Mouse (Mus musculus) MEL (cell line): ENCODE measurements around the gene Ucp3. TPM values are rescaled to one million over a fixed set of nuclear protein-coding genes. Genes with fewer than 3 reads are reported as not detected.

Source experiments
- DNase-seq: peaks from one replicate; pipeline ENCODE4 v3.0.0; 2011; ENCODE audit warnings: low read depth, low spot score
- H3K27ac ChIP-seq: 2 replicates; pipeline ENCODE4 v1.5.1; 2012; ENCODE audit warnings: low read depth, mild to moderate bottlenecking, control low read depth, low read length, moderate library complexity; ENCODE audit not compliant: control insufficient read depth
- H3K27me3 ChIP-seq, 2 experiments: fragments of 150-350 bp in 1 of 2; sonication (generic) in 1 of 2; 2 replicates each; pipeline ENCODE4 v1.6.1; 2012; ENCODE audit warnings: low read length in 2 of 2, mild to moderate bottlenecking in 2 of 2, improper control_type of control experiment in 1 of 2, moderate library complexity in 1 of 2; ENCODE audit not compliant: insufficient read depth in 2 of 2, control insufficient read depth in 1 of 2
- H3K36me3 ChIP-seq, 2 experiments: 2 replicates each; pipeline ENCODE4 v1.6.1; 2012 to 2014; ENCODE audit warnings: low read length in 2 of 2, improper control_type of control experiment in 1 of 2, inconsistent platforms in 1 of 2, mild to moderate bottlenecking in 1 of 2; ENCODE audit not compliant: insufficient read depth in 2 of 2, control insufficient read depth in 1 of 2
- H3K4me1 ChIP-seq, 2 experiments: fragments of 150-350 bp in 1 of 2; sonication (generic) in 1 of 2; 2 replicates each; pipeline ENCODE4 v1.6.1; 2012; ENCODE audit warnings: low read length in 2 of 2, improper control_type of control experiment in 1 of 2, mild to moderate bottlenecking in 1 of 2; ENCODE audit not compliant: insufficient read depth in 2 of 2, control insufficient read depth in 1 of 2
- H3K4me3 ChIP-seq, 2 experiments: fragments of 150-350 bp in 1 of 2; sonication (generic) in 1 of 2; 2 replicates each; pipeline ENCODE4 v1.5.1; 2012; ENCODE audit warnings: low read depth in 2 of 2, low read length in 2 of 2, mild to moderate bottlenecking in 2 of 2, moderate library complexity in 2 of 2, control low read depth in 1 of 2, improper control_type of control experiment in 1 of 2; ENCODE audit not compliant: control insufficient read depth in 1 of 2, insufficient read depth in 1 of 2
- H3K79me2 ChIP-seq: 2 replicates; pipeline ENCODE4 v1.6.1; 2012; ENCODE audit warnings: mild to moderate bottlenecking, low read length, moderate library complexity; ENCODE audit not compliant: control insufficient read depth, poor library complexity, insufficient read depth
- H3K9ac ChIP-seq: 2 replicates; pipeline ENCODE4 v1.6.1; 2012; ENCODE audit warnings: low read depth, mild to moderate bottlenecking, control low read depth, low read length, moderate library complexity; ENCODE audit not compliant: control insufficient read depth, poor library complexity, severe bottlenecking
- H3K9me3 ChIP-seq: fragments of 150-350 bp; sonication (generic); replicated peaks from 2 replicates; pipeline ENCODE4 v1.6.1; 2012; ENCODE audit warnings: mild to moderate bottlenecking, low read length, improper control_type of control experiment, moderate library complexity; ENCODE audit not compliant: insufficient read depth
- CHD2 ChIP-seq: IDR thresholded peaks from 2 replicates; pipeline ENCODE4 v1.6.1; 2011; ENCODE audit warnings: low read length, improper control_type of control experiment
- HCFC1 ChIP-seq: IDR thresholded peaks from 2 replicates; pipeline ENCODE4 v1.6.1; 2012; ENCODE audit warnings: low read depth, mild to moderate bottlenecking, inconsistent platforms, low read length, improper control_type of control experiment, moderate library complexity
- MAFK ChIP-seq: IDR thresholded peaks from 2 replicates; pipeline ENCODE4 v1.6.1; 2011; ENCODE audit warnings: low read depth, mild to moderate bottlenecking, low read length, improper control_type of control experiment, borderline replicate concordance
- MAZ ChIP-seq: IDR thresholded peaks from 2 replicates; pipeline ENCODE4 v1.6.1; 2012; ENCODE audit warnings: low read depth, mild to moderate bottlenecking, inconsistent platforms, low read length, improper control_type of control experiment
- MEF2A ChIP-seq: IDR thresholded peaks from 2 replicates; pipeline ENCODE4 v1.6.1; 2014; ENCODE audit warnings: low read depth, mild to moderate bottlenecking, inconsistent platforms, low read length, improper control_type of control experiment; ENCODE audit not compliant: poor library complexity, insufficient replicate concordance, severe bottlenecking; ENCODE audit errors: extremely low read depth
- MYB ChIP-seq: IDR thresholded peaks from 2 replicates; pipeline ENCODE4 v1.6.1; 2011; ENCODE audit warnings: mild to moderate bottlenecking, low read depth, low read length, improper control_type of control experiment
- MYC ChIP-seq: IDR thresholded peaks from 2 replicates; pipeline ENCODE4 v1.6.1; 2011; ENCODE audit warnings: low read depth, mild to moderate bottlenecking, low read length, improper control_type of control experiment, moderate library complexity
- NRF1 ChIP-seq: IDR thresholded peaks from 2 replicates; pipeline ENCODE4 v1.6.1; 2014; ENCODE audit warnings: low read depth, mild to moderate bottlenecking, inconsistent platforms, low read length, improper control_type of control experiment, moderate library complexity; ENCODE audit not compliant: poor library complexity, insufficient read depth, severe bottlenecking
- POLR2AphosphoS5 ChIP-seq: IDR thresholded peaks from 2 replicates; pipeline ENCODE4 v1.6.1; 2012; ENCODE audit warnings: low read depth, borderline replicate concordance, mild to moderate bottlenecking, inconsistent platforms, low read length, moderate library complexity, mixed read lengths
- SIN3A ChIP-seq: IDR thresholded peaks from 2 replicates; pipeline ENCODE4 v1.6.1; 2012; ENCODE audit warnings: low read length, improper control_type of control experiment, inconsistent platforms
- TAL1 ChIP-seq: IDR thresholded peaks from 2 replicates; pipeline ENCODE4 v1.6.1; 2012; ENCODE audit warnings: mild to moderate bottlenecking, inconsistent platforms, low read length, moderate library complexity, mixed read lengths
- TBP ChIP-seq: IDR thresholded peaks from 2 replicates; pipeline ENCODE4 v1.8.0; 2011; ENCODE audit warnings: low read depth, low read length, improper control_type of control experiment
- USF2 ChIP-seq, 2 experiments: IDR thresholded peaks; 2 replicates each; pipeline ENCODE4 v1.6.1; 2011 to 2012; ENCODE audit warnings: improper control_type of control experiment in 2 of 2, low read length in 2 of 2, borderline replicate concordance in 1 of 2, inconsistent platforms in 1 of 2, low read depth in 1 of 2, mild to moderate bottlenecking in 1 of 2; ENCODE audit not compliant: insufficient read depth in 1 of 2
- ZC3H11A ChIP-seq: IDR thresholded peaks from 2 replicates; pipeline ENCODE4 v1.6.1; 2012; ENCODE audit warnings: low read depth, mild to moderate bottlenecking, inconsistent platforms, low read length, improper control_type of control experiment
- ZKSCAN1 ChIP-seq: IDR thresholded peaks from 2 replicates; pipeline ENCODE4 v1.6.1; 2012; ENCODE audit warnings: low read depth, mild to moderate bottlenecking, inconsistent platforms, low read length, improper control_type of control experiment, moderate library complexity
- ZNF384 ChIP-seq: IDR thresholded peaks from 2 replicates; pipeline ENCODE4 v1.6.1; 2012; ENCODE audit warnings: low read depth, mild to moderate bottlenecking, inconsistent platforms, low read length, improper control_type of control experiment
- polyA plus RNA-seq, 2 experiments: library from polyadenylated mRNA; stranded (reverse) in 1 of 2; unstranded in 1 of 2; fragments of >175 nt in 1 of 2; fragments of >200 nt in 1 of 2; gene quantifications; 2 replicates each; pipeline versions ENCODE4 v1.2.1 to v1.2.4; 2012; ENCODE audit warnings: low replicate concordance in 2 of 2, low read depth in 1 of 2; ENCODE audit not compliant: insufficient read length in 2 of 2, insufficient read depth in 1 of 2, missing spikeins in 1 of 2
- total RNA-seq: library from RNA; depleted of rRNA; stranded (reverse); fragments of 300-350 nt; gene quantifications from 2 replicates; pipeline ENCODE4 v1.2.3, GENCODE M21; 2012

The Ucp3 gene
- total and polyA plus RNA-seq, 3 experiments: not detected

- no peaks in the 10 kb centered on the region for H3K27me3 ChIP-seq
- TF ChIP-seq MAZ: no peak
- TF ChIP-seq MYC: no peak
- TF ChIP-seq POLR2AphosphoS5: no peak
- no peak for TF ChIP-seq CHD2
- no peak for TF ChIP-seq ZC3H11A
- TF ChIP-seq USF2 (IDR thresholded peaks at IDR 0.05; ENCODE audit: borderline replicate concordance in 1 of 2, insufficient read depth in 1 of 2, low read depth in 1 of 2, low read length in 2 of 2): no peak
- TF ChIP-seq MEF2A: no peak
- no peak overlapping the region for H3K9ac ChIP-seq
- no peak overlapping the region for H3K4me3 ChIP-seq
- no peaks in the 10 kb centered on the region for H3K9me3 ChIP-seq
- DNase-seq: peak; percentile 17
- H3K36me3 ChIP-seq: peaks cover 0 to 2% of the 10 kb centered on the region in 2 experiments; a peak in 2 of 4 replicates
- no peaks in the 10 kb centered on the region for H3K4me1 ChIP-seq
- no peak overlapping the region for H3K27ac ChIP-seq
- H3K79me2 ChIP-seq: no peaks in the 10 kb centered on the region
These were observed 42.9 kb upstream of the Ucp3 start for GRCm38 (mm10) chr7:100429911-100430310.

GRCm38 (mm10) chr7:100431103-100431502, 41.7 kb upstream of the Ucp3 start:
- H3K27me3 ChIP-seq: no peaks in the 10 kb centered on the region
- no peak for DNase-seq
- TF ChIP-seq TBP (no peak), MYB (no peak), HCFC1 (no peak), ZNF384 (no peak), SIN3A (no peak), USF2 (IDR thresholded peaks at IDR 0.05; ENCODE audit: borderline replicate concordance in 1 of 2, insufficient read depth in 1 of 2, low read depth in 1 of 2, low read length in 2 of 2) (no peak), MEF2A (no peak), ZKSCAN1 (no peak), ZC3H11A (no peak), NRF1 (no peak), POLR2AphosphoS5 (no peak), MAZ (no peak), TAL1 (no peak), MAFK (no peak)
- TF ChIP-seq, all 39 proteins: peak for 0
- peaks cover 0 to 2% of the 10 kb centered on the region in 2 experiments; a peak in 2 of 4 replicates for H3K36me3 ChIP-seq
- no peaks in the 10 kb centered on the region for H3K9me3 ChIP-seq
- no peak overlapping the region for H3K4me3 ChIP-seq
- no peaks in the 10 kb centered on the region for H3K4me1 ChIP-seq
- no peaks in the 10 kb centered on the region for H3K79me2 ChIP-seq
- no peak overlapping the region for H3K9ac ChIP-seq
- H3K27ac ChIP-seq: no peak overlapping the region
